Mouse (Mus musculus): ENCODE results near the gene Eprs.

DNA sequence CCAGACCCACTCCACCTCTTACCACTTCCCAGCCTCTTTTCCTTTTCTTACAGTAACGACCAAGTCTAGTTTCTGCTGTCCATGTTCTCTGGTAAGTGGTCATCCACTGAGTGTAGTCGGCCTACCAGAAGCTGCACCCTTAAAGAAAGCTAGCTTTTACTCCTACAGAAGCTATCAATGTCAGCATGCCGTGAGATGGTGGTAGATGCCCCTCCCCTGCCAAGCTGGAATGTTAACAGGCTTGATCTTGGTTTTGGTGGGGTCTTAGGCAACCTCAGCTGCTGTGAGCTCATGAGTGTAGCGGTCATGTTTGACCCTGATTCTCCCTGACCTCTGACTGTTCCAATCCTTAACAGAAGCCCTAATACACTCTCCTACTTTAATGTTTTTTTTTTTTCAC lies 4.6 kb upstream of the Eprs start:
- TF ChIP-seq CTCF (IDR thresholded peaks at IDR 0.05; ENCODE audit: control insufficient read depth, insufficient read depth, insufficient read length) (no peak), FOSL1 (IDR thresholded peaks at IDR 0.05; ENCODE audit: insufficient read depth, low read length, poor library complexity, severe bottlenecking) (no peak), MYOD1 (IDR thresholded peaks at IDR 0.05; ENCODE audit: control insufficient read depth, insufficient read length, low read depth) (no peak), MAX (IDR thresholded peaks at IDR 0.05) (no peak)
